Mouse (Mus musculus) olfactory bulb, adult 2 months (tissue): ENCODE results near the gene Scgb1c1. TPM values are rescaled to one million over a fixed set of nuclear protein-coding genes. Genes with fewer than 3 reads are reported as not detected.

Source experiments
- H3K27ac ChIP-seq: fragments of 200-500 bp; 2 replicates; pipeline ENCODE4 v1.5.1; 2012; ENCODE audit warnings: low read depth, low read length; ENCODE audit not compliant: insufficient read depth
- H3K4me1 ChIP-seq: fragments of 200-500 bp; 2 replicates; pipeline ENCODE4 v1.6.1; 2012; ENCODE audit warnings: low read length; ENCODE audit not compliant: control insufficient read depth, insufficient read depth
- H3K4me3 ChIP-seq: fragments of 200-500 bp; 2 replicates; pipeline ENCODE4 v1.5.1; 2012; ENCODE audit warnings: mild to moderate bottlenecking, low read depth, low read length, moderate library complexity; ENCODE audit not compliant: insufficient read depth
- CTCF ChIP-seq: fragments of 200-500 bp; IDR thresholded peaks from 2 replicates; pipeline ENCODE4 v1.5.1; 2012; ENCODE audit warnings: low read depth, mild to moderate bottlenecking, low read length, moderate library complexity; ENCODE audit not compliant: insufficient read depth
- POLR2A ChIP-seq: fragments of 200-500 bp; IDR thresholded peaks from 2 replicates; pipeline ENCODE4 v1.6.1; 2012; ENCODE audit warnings: mild to moderate bottlenecking, low read depth, low read length, moderate library complexity; ENCODE audit not compliant: insufficient read depth
- WGBS: fragments of 180-500 bp; shearing (Covaris S2); methylation state at CpG from one replicate; pipeline ENCODE4 v1.1.7; 2018; 5-methylcytosine and 5-hydroxymethylcytosine counted together
- polyA plus RNA-seq: library from polyadenylated mRNA; stranded (reverse); fragments of >200 nt; gene quantifications from 2 replicates; pipeline ENCODE4 v1.2.4, GENCODE M21; 2012; ENCODE audit warnings: low replicate concordance; ENCODE audit not compliant: missing spikeins, insufficient read depth, insufficient read length

The Scgb1c1 gene
- polyA plus RNA-seq, 1 experiment = not detected

GRCm38 (mm10) chr7:140821305-140821652 is 24.1 kb upstream of the Scgb1c1 start:
- WGBS = 22% methylated on average over 5 of the region's 5 CpGs
- Histone ChIP-seq H3K4me3 (peak overlapping the region; percentile 76), H3K27ac (peak overlapping the region; percentile 56; the same call in 1 of the 2 replicates), H3K4me1 (peaks cover 8% of the 10 kb centered on the region)
- TF ChIP-seq CTCF (no peak), POLR2A (no peak)

GRCm38 (mm10) chr7:140821653-140822329 is 23.6 kb upstream of the Scgb1c1 start, which contains the start of gene Zfp941:
Gene Zfp941, minus strand, starts transcription at chr7:140822178.
- Histone ChIP-seq H3K27ac (peak within 1 kb of the TSS; percentile 56), H3K4me3 (peak within 1 kb of the TSS; percentile 76), H3K4me1 (peaks cover 8% of the 10 kb centered on the region)
- 3% methylated on average over 21 of the region's 21 CpGs for WGBS
- TF ChIP-seq CTCF = no peak
- peak; percentile 47; the same call in 1 of the 2 replicates for TF ChIP-seq POLR2A

- H3K27ac ChIP-seq = no peak overlapping the region
- no peak overlapping the region for H3K4me3 ChIP-seq
- 92% methylated on average over 4 of the region's 4 CpGs for WGBS
- peaks cover 8% of the 10 kb centered on the region for H3K4me1 ChIP-seq
- TF ChIP-seq POLR2A = no peak
Observed at GRCm38 (mm10) chr7:140822731-140823130, 22.6 kb upstream of the Scgb1c1 start.

GRCm38 (mm10) chr7:140828171-140828881 is 17.0 kb upstream of the Scgb1c1 start:
- TF ChIP-seq POLR2A (no peak), CTCF (no peak)
- Histone ChIP-seq H3K4me3 (no peak overlapping the region), H3K27ac (peak overlapping the region; percentile 75), H3K4me1 (peaks cover 2% of the 10 kb centered on the region; the same call in 1 of the 2 replicates)
- 17% methylated on average over 8 of the region's 8 CpGs for WGBS

- H3K4me1 ChIP-seq = peaks cover 2% of the 10 kb centered on the region; the same call in 1 of the 2 replicates
- WGBS = 77% methylated on average over 6 of the region's 6 CpGs
- no peak overlapping the region for H3K27ac ChIP-seq
- H3K4me3 ChIP-seq = no peak overlapping the region
- TF ChIP-seq POLR2A = no peak
- no peak for TF ChIP-seq CTCF
Observed at GRCm38 (mm10) chr7:140831447-140831846, 13.9 kb upstream of the Scgb1c1 start.

GRCm38 (mm10) chr7:140833341-140833740 is 12.0 kb upstream of the Scgb1c1 start:
- TF ChIP-seq CTCF = no peak
- TF ChIP-seq POLR2A = no peak
- Histone ChIP-seq H3K27ac (no peak overlapping the region), H3K4me1 (peaks cover under 1% of the 10 kb centered on the region; the same call in 1 of the 2 replicates), H3K4me3 (no peak overlapping the region)
- WGBS = 86% methylated on average over 4 of the region's 4 CpGs

- WGBS = 53% methylated on average over 20 of the region's 20 CpGs
- no peak for TF ChIP-seq CTCF
- TF ChIP-seq POLR2A = no peak
- H3K4me1 ChIP-seq = no peaks in the 10 kb centered on the region
- H3K27ac ChIP-seq = no peak within 1 kb of the TSS
- no peak within 1 kb of the TSS for H3K4me3 ChIP-seq
Observed at GRCm38 (mm10) chr7:140834968-140835757, 10.2 kb upstream of the Scgb1c1 start, which contains the start of gene Urah. Gene Urah, plus strand, starts transcription at chr7:140835018.

GRCm38 (mm10) chr7:140835758-140836087 is 9.6 kb upstream of the Scgb1c1 start:
- H3K27ac ChIP-seq = no peak overlapping the region
- 78% methylated on average over 2 of the region's 2 CpGs for WGBS

More at GRCm38 (mm10) chr7:140835758-140836087, 9.6 kb upstream of the Scgb1c1 start:
- Histone ChIP-seq H3K4me3 (no peak overlapping the region), H3K4me1 (no peaks in the 10 kb centered on the region)
- TF ChIP-seq POLR2A = no peak
- no peak for TF ChIP-seq CTCF
